Mouse (Mus musculus) hindbrain, embryonic 15.5 days (tissue): ENCODE results near the gene Farp1. TPM values are rescaled to one million over a fixed set of nuclear protein-coding genes. Genes with fewer than 3 reads are reported as not detected.

Source experiments
- ATAC-seq: fragments of 200-750 bp; cut with Nextera tagmentation; 2 replicates; pipeline ENCODE4 v1.8.0; 2017; ENCODE audit warnings: low read depth, moderate number of reproducible peaks, moderate TSS enrichment; ENCODE audit not compliant: low FRiP score
- H3K27ac ChIP-seq: fragments of 300-500 bp; sonication (generic); replicated peaks from 2 replicates; pipeline ENCODE4 v1.5.1; 2015; ENCODE audit warnings: mild to moderate bottlenecking, inconsistent platforms
- H3K27me3 ChIP-seq: fragments of 300-500 bp; sonication (generic); 2 replicates; pipeline ENCODE4 v1.6.1; 2015; ENCODE audit warnings: control low read depth, inconsistent platforms
- H3K36me3 ChIP-seq: fragments of 300-500 bp; sonication (generic); 2 replicates; pipeline ENCODE4 v1.6.1; 2015; ENCODE audit warnings: control low read depth, inconsistent platforms
- H3K4me1 ChIP-seq: fragments of 300-500 bp; sonication (generic); replicated peaks from 2 replicates; pipeline ENCODE4 v1.6.1; 2015; ENCODE audit warnings: control low read depth, inconsistent platforms
- H3K4me2 ChIP-seq: fragments of 300-500 bp; sonication (generic); 2 replicates; pipeline ENCODE4 v1.6.1; 2015; ENCODE audit warnings: moderate library complexity, mild to moderate bottlenecking, inconsistent platforms
- H3K4me3 ChIP-seq: fragments of 300-500 bp; sonication (generic); 2 replicates; pipeline ENCODE4 v1.5.1; 2015; ENCODE audit warnings: mild to moderate bottlenecking, inconsistent platforms
- H3K9ac ChIP-seq: fragments of 300-500 bp; sonication (generic); 2 replicates; pipeline ENCODE4 v1.6.1; 2015; ENCODE audit warnings: inconsistent platforms
- H3K9me3 ChIP-seq: fragments of 300-500 bp; sonication (generic); 2 replicates; pipeline ENCODE4 v1.6.1; 2016; ENCODE audit warnings: control low read depth, inconsistent platforms
- WGBS: fragments of 180-500 bp; shearing (Covaris S2); methylation state at CpG from one replicate; pipeline ENCODE4 v1.1.7; 2015; 5-methylcytosine and 5-hydroxymethylcytosine counted together
- polyA plus RNA-seq: library from polyadenylated mRNA; unstranded; fragments of >200 nt; fragmentation: Nextera tagmentation; extraction: Ambion mirVana; gene quantifications from 2 replicates; pipeline ENCODE4 v1.2.1, GENCODE M21; 2015

The Farp1 gene
- polyA plus RNA-seq, 1 experiment from 2014 or later = 38.1 TPM

- Histone ChIP-seq H3K27me3 (no peaks in the 10 kb centered on the region), H3K9me3 (no peaks in the 10 kb centered on the region), H3K4me2 (no peak overlapping the region), H3K27ac (peak overlapping the region; percentile 41), H3K4me1 (peaks cover 35% of the 10 kb centered on the region), H3K36me3 (no peaks in the 10 kb centered on the region), H3K9ac (no peak overlapping the region), H3K4me3 (no peak overlapping the region)
- 14% methylated on average over 8 of the region's 8 CpGs for WGBS
- no peak for ATAC-seq
Observed at GRCm38 (mm10) chr14:121108439-121109115, 73.6 kb downstream of the Farp1 start.

- H3K36me3 ChIP-seq = no peaks in the 10 kb centered on the region
- no peak overlapping the region for H3K4me2 ChIP-seq
- no peak overlapping the region for H3K4me3 ChIP-seq
- no peak overlapping the region for H3K9ac ChIP-seq
- WGBS = 15% methylated on average over 9 of the region's 9 CpGs
- ATAC-seq = no peak
- H3K27ac ChIP-seq = peak overlapping the region; percentile 41
- no peaks in the 10 kb centered on the region for H3K9me3 ChIP-seq
- H3K27me3 ChIP-seq = no peaks in the 10 kb centered on the region
- H3K4me1 ChIP-seq = peaks cover 33% of the 10 kb centered on the region
Observed at GRCm38 (mm10) chr14:121109116-121109504, 74.1 kb downstream of the Farp1 start.

- no peak for ATAC-seq
- no peak overlapping the region for H3K4me3 ChIP-seq
- H3K27me3 ChIP-seq = no peaks in the 10 kb centered on the region
- no peak overlapping the region for H3K27ac ChIP-seq
- no peaks in the 10 kb centered on the region for H3K9me3 ChIP-seq
- H3K4me2 ChIP-seq = no peak overlapping the region
- H3K4me1 ChIP-seq = peaks cover 33% of the 10 kb centered on the region
- no peak overlapping the region for H3K9ac ChIP-seq
- 89% methylated on average over 13 of the region's 13 CpGs for WGBS
- H3K36me3 ChIP-seq = peaks cover 6% of the 10 kb centered on the region
Observed at GRCm38 (mm10) chr14:121110492-121111267, 75.7 kb downstream of the Farp1 start.

GRCm38 (mm10) chr14:121112061-121112460, 77.1 kb downstream of the Farp1 start:
- Histone ChIP-seq H3K9me3 (no peaks in the 10 kb centered on the region), H3K27me3 (no peaks in the 10 kb centered on the region), H3K4me3 (no peak overlapping the region), H3K4me1 (peaks cover 24% of the 10 kb centered on the region), H3K9ac (no peak overlapping the region), H3K27ac (no peak overlapping the region), H3K4me2 (no peak overlapping the region), H3K36me3 (peaks cover 8% of the 10 kb centered on the region)
- 76% methylated on average over 8 of the region's 8 CpGs for WGBS
- no peak for ATAC-seq

GRCm38 (mm10) chr14:121113785-121114184, 78.8 kb downstream of the Farp1 start:
- no peak overlapping the region for H3K9ac ChIP-seq
- peaks cover 11% of the 10 kb centered on the region for H3K4me1 ChIP-seq
- no peak overlapping the region for H3K4me3 ChIP-seq
- H3K4me2 ChIP-seq = no peak overlapping the region
- H3K9me3 ChIP-seq = no peaks in the 10 kb centered on the region
- H3K27ac ChIP-seq = no peak overlapping the region
- peaks cover 8% of the 10 kb centered on the region for H3K36me3 ChIP-seq
- peak; percentile 36; the same call in 1 of the 2 replicates for ATAC-seq
- 67% methylated on average over 6 of the region's 6 CpGs for WGBS
- no peaks in the 10 kb centered on the region for H3K27me3 ChIP-seq

GRCm38 (mm10) chr14:121116696-121117095, 81.7 kb downstream of the Farp1 start:
- Histone ChIP-seq H3K4me3 (no peak overlapping the region), H3K27me3 (no peaks in the 10 kb centered on the region), H3K36me3 (peaks cover 8% of the 10 kb centered on the region), H3K27ac (no peak overlapping the region), H3K9ac (no peak overlapping the region), H3K4me2 (no peak overlapping the region), H3K9me3 (no peaks in the 10 kb centered on the region), H3K4me1 (peaks cover 6% of the 10 kb centered on the region; the same call in 1 of the 2 replicates)
- 85% methylated on average over 4 of the region's 4 CpGs for WGBS
- ATAC-seq = no peak

GRCm38 (mm10) chr14:121118860-121119259, 83.9 kb downstream of the Farp1 start:
- H3K36me3 ChIP-seq = peaks cover 8% of the 10 kb centered on the region
- H3K9me3 ChIP-seq = no peaks in the 10 kb centered on the region
- H3K27me3 ChIP-seq = no peaks in the 10 kb centered on the region
- WGBS = 62% methylated on average over 7 of the region's 7 CpGs
- H3K9ac ChIP-seq = no peak overlapping the region
- H3K4me3 ChIP-seq = no peak overlapping the region
- H3K4me1 ChIP-seq = peaks cover 14% of the 10 kb centered on the region; the same call in 1 of the 2 replicates
- no peak for ATAC-seq
- no peak overlapping the region for H3K4me2 ChIP-seq
- no peak overlapping the region for H3K27ac ChIP-seq

GRCm38 (mm10) chr14:121121664-121122063, 86.7 kb downstream of the Farp1 start:
- Histone ChIP-seq H3K27ac (no peak overlapping the region), H3K4me2 (no peak overlapping the region), H3K27me3 (no peaks in the 10 kb centered on the region), H3K4me1 (peaks cover 14% of the 10 kb centered on the region; the same call in 1 of the 2 replicates), H3K9me3 (no peaks in the 10 kb centered on the region), H3K9ac (no peak overlapping the region), H3K36me3 (no peaks in the 10 kb centered on the region), H3K4me3 (no peak overlapping the region)
- 76% methylated on average over 3 of the region's 3 CpGs for WGBS
- no peak for ATAC-seq

- H3K9me3 ChIP-seq = no peaks in the 10 kb centered on the region
- ATAC-seq = no peak
- 41% methylated on average over 2 of the region's 2 CpGs for WGBS
- H3K4me3 ChIP-seq = no peak overlapping the region
- no peak overlapping the region for H3K4me2 ChIP-seq
- peaks cover 14% of the 10 kb centered on the region; the same call in 1 of the 2 replicates for H3K4me1 ChIP-seq
- no peaks in the 10 kb centered on the region for H3K36me3 ChIP-seq
- H3K27me3 ChIP-seq = no peaks in the 10 kb centered on the region
- H3K27ac ChIP-seq = no peak overlapping the region
- H3K9ac ChIP-seq = no peak overlapping the region
Observed at GRCm38 (mm10) chr14:121122852-121123251, 87.9 kb downstream of the Farp1 start.

- Histone ChIP-seq H3K9me3 (no peaks in the 10 kb centered on the region), H3K27me3 (no peaks in the 10 kb centered on the region), H3K9ac (no peak overlapping the region), H3K4me2 (no peak overlapping the region), H3K4me3 (no peak overlapping the region), H3K36me3 (no peaks in the 10 kb centered on the region), H3K4me1 (peaks cover 21% of the 10 kb centered on the region), H3K27ac (no peak overlapping the region)
- WGBS = 90% methylated on average over 8 of the region's 8 CpGs
- no peak for ATAC-seq
Observed at GRCm38 (mm10) chr14:121124409-121125010, 89.5 kb downstream of the Farp1 start.

GRCm38 (mm10) chr14:121125651-121126050, 90.7 kb downstream of the Farp1 start:
- WGBS = 90% methylated on average over 3 of the region's 3 CpGs

GRCm38 (mm10) chr14:121126291-121126690, 91.3 kb downstream of the Farp1 start:
- no peaks in the 10 kb centered on the region for H3K36me3 ChIP-seq
- 80% methylated on average over 4 of the region's 4 CpGs for WGBS
- no peak overlapping the region for H3K27ac ChIP-seq
- no peak overlapping the region for H3K4me2 ChIP-seq
- H3K9ac ChIP-seq = no peak overlapping the region
- H3K27me3 ChIP-seq = no peaks in the 10 kb centered on the region
- no peaks in the 10 kb centered on the region for H3K9me3 ChIP-seq
- ATAC-seq = no peak
- no peak overlapping the region for H3K4me3 ChIP-seq
- peaks cover 24% of the 10 kb centered on the region for H3K4me1 ChIP-seq

More at GRCm38 (mm10) chr14:121125651-121126050, 90.7 kb downstream of the Farp1 start:
- Histone ChIP-seq H3K9me3 (no peaks in the 10 kb centered on the region), H3K9ac (no peak overlapping the region), H3K4me3 (no peak overlapping the region), H3K27me3 (no peaks in the 10 kb centered on the region), H3K4me1 (peaks cover 25% of the 10 kb centered on the region), H3K36me3 (no peaks in the 10 kb centered on the region), H3K4me2 (no peak overlapping the region), H3K27ac (no peak overlapping the region)
- ATAC-seq = no peak
